Mouse (Mus musculus): ENCODE measurements around the gene Sept5. TPM values are rescaled to one million over a fixed set of nuclear protein-coding genes. Genes with fewer than 3 reads are reported as not detected.
A peak's percentile ranks its signal among the peaks of the same experiment; 100 is the strongest.

Gene Sept5
- polyA plus RNA-seq, 1 experiment: 62.5 TPM

- H3K36me3 ChIP-seq (ENCODE audit: control insufficient read depth, insufficient read depth, low read length): no peaks in the 10 kb centered on the region
- no peak overlapping the region for H3K27ac ChIP-seq (ENCODE audit: control insufficient read depth, insufficient read depth, low read depth, low read length)
- peak overlapping the region; percentile 7; the same call in 1 of the 2 replicates for H3K4me3 ChIP-seq (ENCODE audit: control insufficient read depth, low read depth, low read length)
- H3K4me1 ChIP-seq (ENCODE audit: control insufficient read depth, insufficient read depth, low read length): peaks cover 57% of the 10 kb centered on the region
- H3K27me3 ChIP-seq (ENCODE audit: control insufficient read depth, insufficient read depth, low read length): no peaks in the 10 kb centered on the region
- no peak for TF ChIP-seq POLR2A (IDR thresholded peaks at IDR 0.05; ENCODE audit: control insufficient read depth, low read depth, low read length)
- no peak for TF ChIP-seq CTCF (IDR thresholded peaks at IDR 0.05; ENCODE audit: control insufficient read depth, insufficient read depth, insufficient replicate concordance, low read depth, low read length)
Observed at GRCm38 (mm10) chr16:18625097-18625496, 4.7 kb downstream of the Sept5 start.

DNA sequence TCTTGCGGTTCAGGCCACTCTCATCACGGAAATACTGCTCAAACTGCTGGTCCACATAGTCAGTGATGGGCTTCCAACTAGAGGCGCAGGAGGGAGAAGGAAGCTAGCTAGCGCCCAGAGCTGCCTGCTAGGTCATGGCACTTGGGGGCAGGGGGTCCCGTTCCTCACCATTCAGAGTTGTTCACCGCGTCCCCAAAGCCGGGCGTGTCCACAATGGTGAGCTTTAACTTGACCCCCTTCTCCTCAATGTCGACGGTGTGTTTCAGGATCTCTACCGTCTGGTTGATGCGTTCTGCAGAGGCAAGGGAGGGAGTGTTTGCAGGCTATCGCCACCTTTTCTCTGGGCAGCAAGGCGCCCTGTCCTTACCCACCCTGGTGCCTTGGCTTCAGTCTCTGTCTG, 5.1 kb downstream of the Sept5 start:
- H3K36me3 ChIP-seq (ENCODE audit: control insufficient read depth, insufficient read depth, low read length): no peaks in the 10 kb centered on the region
- no peaks in the 10 kb centered on the region for H3K27me3 ChIP-seq (ENCODE audit: control insufficient read depth, insufficient read depth, low read length)
- TF ChIP-seq POLR2A (IDR thresholded peaks at IDR 0.05; ENCODE audit: control insufficient read depth, low read depth, low read length) (no peak), CTCF (IDR thresholded peaks at IDR 0.05; ENCODE audit: control insufficient read depth, insufficient read depth, insufficient replicate concordance, low read depth, low read length) (no peak)
- no peak overlapping the region for H3K4me3 ChIP-seq (ENCODE audit: control insufficient read depth, low read depth, low read length)
- peaks cover 57% of the 10 kb centered on the region for H3K4me1 ChIP-seq (ENCODE audit: control insufficient read depth, insufficient read depth, low read length)
- no peak overlapping the region for H3K27ac ChIP-seq (ENCODE audit: control insufficient read depth, insufficient read depth, low read depth, low read length)

- peaks cover 52% of the 10 kb centered on the region for H3K4me1 ChIP-seq (ENCODE audit: control insufficient read depth, insufficient read depth, low read length)
- TF ChIP-seq POLR2A (IDR thresholded peaks at IDR 0.05; ENCODE audit: control insufficient read depth, low read depth, low read length): no peak
- no peak for TF ChIP-seq CTCF (IDR thresholded peaks at IDR 0.05; ENCODE audit: control insufficient read depth, insufficient read depth, insufficient replicate concordance, low read depth, low read length)
Observed at GRCm38 (mm10) chr16:18623751-18624540, 5.8 kb downstream of the Sept5 start.

GRCm38 (mm10) chr16:18622916-18623750, 6.6 kb downstream of the Sept5 start:
- H3K36me3 ChIP-seq (ENCODE audit: control insufficient read depth, insufficient read depth, low read length): no peaks in the 10 kb centered on the region
- no peak overlapping the region for H3K27ac ChIP-seq (ENCODE audit: control insufficient read depth, insufficient read depth, low read depth, low read length)
- H3K4me1 ChIP-seq (ENCODE audit: control insufficient read depth, insufficient read depth, low read length): peaks cover 44% of the 10 kb centered on the region
- no peak overlapping the region for H3K4me3 ChIP-seq (ENCODE audit: control insufficient read depth, low read depth, low read length)
- no peak for TF ChIP-seq CTCF (IDR thresholded peaks at IDR 0.05; ENCODE audit: control insufficient read depth, insufficient read depth, insufficient replicate concordance, low read depth, low read length)
- no peak for TF ChIP-seq POLR2A (IDR thresholded peaks at IDR 0.05; ENCODE audit: control insufficient read depth, low read depth, low read length)
- no peaks in the 10 kb centered on the region for H3K27me3 ChIP-seq (ENCODE audit: control insufficient read depth, insufficient read depth, low read length)

More at GRCm38 (mm10) chr16:18623751-18624540, 5.8 kb downstream of the Sept5 start:
- Histone ChIP-seq H3K4me3 (ENCODE audit: control insufficient read depth, low read depth, low read length) (no peak overlapping the region), H3K36me3 (ENCODE audit: control insufficient read depth, insufficient read depth, low read length) (no peaks in the 10 kb centered on the region), H3K27me3 (ENCODE audit: control insufficient read depth, insufficient read depth, low read length) (no peaks in the 10 kb centered on the region), H3K27ac (ENCODE audit: control insufficient read depth, insufficient read depth, low read depth, low read length) (no peak overlapping the region)

- no peak for TF ChIP-seq POLR2A (IDR thresholded peaks at IDR 0.05; ENCODE audit: control insufficient read depth, low read depth, low read length)
- peaks cover 48% of the 10 kb centered on the region for H3K4me1 ChIP-seq (ENCODE audit: control insufficient read depth, insufficient read depth, low read length)
Observed at GRCm38 (mm10) chr16:18622019-18622418, 7.7 kb downstream of the Sept5 start, which contains the start of gene Gp1bb. Gene Gp1bb (minus strand): TSS chr16:18622403.

DNA sequence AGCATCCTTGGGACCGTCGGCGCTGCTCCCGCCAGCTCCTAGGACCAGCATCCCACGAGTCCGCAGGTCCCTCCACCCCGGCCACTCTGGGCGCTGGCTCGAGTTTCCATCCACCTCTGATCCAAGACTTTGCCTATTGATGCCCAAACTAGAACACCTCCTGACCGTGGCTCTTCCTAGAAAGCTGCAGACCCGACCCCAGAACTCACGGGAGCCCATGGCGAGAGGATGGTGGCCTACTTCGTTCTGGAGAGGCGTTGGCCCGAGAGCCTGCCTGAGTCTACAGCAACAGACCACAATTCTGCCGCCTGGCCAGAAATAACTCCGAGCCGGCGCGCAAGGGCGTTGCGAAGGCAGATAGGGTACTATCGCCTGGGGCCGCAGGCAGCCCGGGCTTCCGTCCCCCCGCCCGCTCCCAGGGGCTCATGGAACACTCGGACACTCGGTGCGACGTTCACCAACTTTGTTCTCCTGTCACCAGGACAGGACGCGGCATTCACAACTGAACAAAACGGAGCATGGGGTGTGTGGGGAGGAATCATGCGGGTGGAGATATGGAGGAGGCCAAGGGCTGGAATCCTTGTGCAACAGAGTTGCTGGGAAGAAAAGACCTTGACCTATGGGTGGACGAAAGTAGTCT, 8.3 kb downstream of the Sept5 start:
- Histone ChIP-seq H3K4me1 (ENCODE audit: control insufficient read depth, insufficient read depth, low read length) (peaks cover 46% of the 10 kb centered on the region), H3K4me3 (ENCODE audit: control insufficient read depth, low read depth, low read length) (peak overlapping the region; percentile 69), H3K36me3 (ENCODE audit: control insufficient read depth, insufficient read depth, low read length) (no peaks in the 10 kb centered on the region), H3K27me3 (ENCODE audit: control insufficient read depth, insufficient read depth, low read length) (no peaks in the 10 kb centered on the region), H3K27ac (ENCODE audit: control insufficient read depth, insufficient read depth, low read depth, low read length) (no peak overlapping the region)
- TF ChIP-seq POLR2A (IDR thresholded peaks at IDR 0.05; ENCODE audit: control insufficient read depth, low read depth, low read length) (no peak), CTCF (IDR thresholded peaks at IDR 0.05; ENCODE audit: control insufficient read depth, insufficient read depth, insufficient replicate concordance, low read depth, low read length) (no peak)

More at GRCm38 (mm10) chr16:18622019-18622418, 7.7 kb downstream of the Sept5 start, which contains the start of gene Gp1bb:
- Histone ChIP-seq H3K36me3 (ENCODE audit: control insufficient read depth, insufficient read depth, low read length) (no peaks in the 10 kb centered on the region), H3K27ac (ENCODE audit: control insufficient read depth, insufficient read depth, low read depth, low read length) (no peak within 1 kb of the TSS), H3K27me3 (ENCODE audit: control insufficient read depth, insufficient read depth, low read length) (no peaks in the 10 kb centered on the region), H3K4me3 (ENCODE audit: control insufficient read depth, low read depth, low read length) (peak within 1 kb of the TSS; percentile 69)
